Mouse (Mus musculus) skeletal muscle tissue, adult 2 months (tissue): ENCODE results near the gene Atp8a1.

Source experiments
- DNase-seq: peaks from one replicate; pipeline ENCODE4 v3.0.0-alpha.2; 2012; ENCODE audit warnings: low read depth, low spot score

Atp8a1 gene

DNA sequence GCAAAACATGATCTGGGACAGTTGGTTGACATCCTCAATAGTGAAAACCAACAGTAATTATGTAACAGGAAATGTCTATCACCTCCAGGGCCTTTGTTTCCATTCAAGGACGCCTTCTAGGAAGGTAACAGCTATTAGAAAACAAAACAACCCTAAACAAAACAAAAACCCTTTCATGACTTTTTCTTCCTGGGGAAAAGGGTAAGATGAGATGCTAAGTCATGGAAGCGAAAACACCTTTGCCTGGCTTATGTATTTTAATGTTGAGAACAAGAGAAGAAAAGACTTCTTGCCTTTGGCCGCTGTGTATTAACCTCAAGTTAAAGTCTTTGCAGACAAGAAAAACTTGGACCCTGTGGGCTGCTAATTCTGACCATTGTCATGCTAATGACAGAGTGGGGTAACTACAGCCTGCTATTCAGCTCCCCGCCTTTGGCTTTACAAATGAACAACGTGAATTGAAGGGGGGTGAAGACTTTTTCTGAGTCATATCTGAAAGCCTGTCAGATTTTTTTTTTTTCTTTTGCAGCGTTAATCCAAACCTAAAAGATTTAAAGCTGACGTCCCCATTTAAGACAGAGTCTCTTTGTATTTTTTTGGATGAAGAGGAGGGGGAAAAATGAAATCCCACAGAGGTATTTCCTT lies 214.0 kb downstream of the Atp8a1 start:
- no peak for DNase-seq

GRCm38 (mm10) chr5:67631261-67631660 lies 216.0 kb downstream of the Atp8a1 start:
- DNase-seq = no peak

- no peak for DNase-seq
Measured at GRCm38 (mm10) chr5:67629861-67630260, 217.4 kb downstream of the Atp8a1 start.

DNA sequence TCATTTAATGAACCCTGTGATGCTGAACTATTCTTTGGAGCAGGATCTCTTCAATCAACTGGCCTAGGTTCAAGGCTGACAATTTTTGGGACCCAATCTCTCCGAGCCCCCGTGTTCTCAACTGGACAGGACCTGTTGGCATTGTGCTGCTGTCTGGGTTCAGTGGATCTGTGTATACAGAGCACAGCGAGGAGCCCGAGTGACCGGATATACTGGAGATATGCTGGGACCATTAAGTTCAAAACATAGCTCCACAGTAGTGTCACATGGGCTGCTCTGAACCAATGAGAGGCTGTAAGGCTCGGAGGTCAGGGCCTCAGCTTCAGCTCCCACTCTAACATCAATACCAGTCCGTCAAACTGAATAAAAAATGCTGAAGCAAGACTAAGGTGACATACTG lies 217.8 kb downstream of the Atp8a1 start:
- no peak for DNase-seq

DNA sequence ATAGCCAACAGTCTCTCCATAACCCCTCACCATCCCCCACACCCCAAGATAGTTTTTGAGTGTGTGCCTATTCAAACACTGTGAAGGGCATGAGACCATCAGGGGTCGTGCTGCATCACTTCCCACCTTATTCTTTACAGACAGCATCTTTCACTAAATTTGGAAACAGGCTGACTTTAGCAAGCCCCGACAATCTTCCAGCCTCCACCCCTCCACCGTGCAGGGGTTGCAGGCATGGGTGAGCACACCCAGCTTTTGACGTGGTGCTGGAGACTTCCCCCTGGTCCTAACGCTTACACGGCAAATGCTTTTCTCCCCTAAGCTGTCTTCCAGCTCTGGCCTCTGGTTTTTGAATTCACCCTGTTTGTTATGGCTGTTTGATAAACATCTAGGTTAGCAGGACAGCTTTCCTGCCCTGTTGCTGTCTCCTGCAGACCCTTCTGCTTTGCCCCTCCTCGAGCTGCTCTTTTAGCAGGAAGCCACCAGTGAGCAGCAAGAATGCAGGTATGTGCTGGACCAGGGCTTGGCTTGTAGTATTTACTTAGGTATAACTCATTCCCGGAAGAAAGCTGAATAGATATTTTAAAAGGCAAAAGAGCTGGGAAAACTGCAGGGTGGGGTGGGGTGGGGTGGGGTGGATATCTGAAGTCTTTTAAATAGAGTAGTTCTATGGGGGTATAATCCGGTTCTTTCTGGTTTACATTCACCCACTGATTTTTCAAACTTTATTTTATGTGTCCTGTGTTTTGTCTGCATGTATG lies 218.9 kb downstream of the Atp8a1 start:
- no peak for DNase-seq

DNA sequence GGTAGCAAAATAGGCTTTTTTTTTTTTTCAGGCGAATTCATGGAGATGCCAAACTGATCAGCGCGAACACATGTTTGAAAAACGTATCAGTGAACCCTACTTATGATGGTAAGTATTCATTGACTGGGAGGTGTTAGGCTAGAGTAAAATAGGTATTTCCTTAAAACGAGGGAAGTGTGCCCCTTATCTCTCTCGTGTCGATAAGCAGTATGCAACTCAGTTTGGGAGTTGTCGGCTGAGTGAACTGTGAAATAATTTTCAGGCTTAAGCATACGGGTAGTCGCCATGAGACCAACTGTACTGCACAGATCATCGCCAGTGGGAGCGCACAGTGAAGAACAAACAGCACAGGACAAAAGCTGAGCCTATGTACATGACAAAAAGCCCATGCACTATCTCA lies 226.0 kb downstream of the Atp8a1 start:
- no peak for DNase-seq

- DNase-seq = no peak
Measured at GRCm38 (mm10) chr5:67609520-67609837, 237.8 kb downstream of the Atp8a1 start.

GRCm38 (mm10) chr5:67608674-67609519 lies 238.3 kb downstream of the Atp8a1 start:
- no peak for DNase-seq

DNA sequence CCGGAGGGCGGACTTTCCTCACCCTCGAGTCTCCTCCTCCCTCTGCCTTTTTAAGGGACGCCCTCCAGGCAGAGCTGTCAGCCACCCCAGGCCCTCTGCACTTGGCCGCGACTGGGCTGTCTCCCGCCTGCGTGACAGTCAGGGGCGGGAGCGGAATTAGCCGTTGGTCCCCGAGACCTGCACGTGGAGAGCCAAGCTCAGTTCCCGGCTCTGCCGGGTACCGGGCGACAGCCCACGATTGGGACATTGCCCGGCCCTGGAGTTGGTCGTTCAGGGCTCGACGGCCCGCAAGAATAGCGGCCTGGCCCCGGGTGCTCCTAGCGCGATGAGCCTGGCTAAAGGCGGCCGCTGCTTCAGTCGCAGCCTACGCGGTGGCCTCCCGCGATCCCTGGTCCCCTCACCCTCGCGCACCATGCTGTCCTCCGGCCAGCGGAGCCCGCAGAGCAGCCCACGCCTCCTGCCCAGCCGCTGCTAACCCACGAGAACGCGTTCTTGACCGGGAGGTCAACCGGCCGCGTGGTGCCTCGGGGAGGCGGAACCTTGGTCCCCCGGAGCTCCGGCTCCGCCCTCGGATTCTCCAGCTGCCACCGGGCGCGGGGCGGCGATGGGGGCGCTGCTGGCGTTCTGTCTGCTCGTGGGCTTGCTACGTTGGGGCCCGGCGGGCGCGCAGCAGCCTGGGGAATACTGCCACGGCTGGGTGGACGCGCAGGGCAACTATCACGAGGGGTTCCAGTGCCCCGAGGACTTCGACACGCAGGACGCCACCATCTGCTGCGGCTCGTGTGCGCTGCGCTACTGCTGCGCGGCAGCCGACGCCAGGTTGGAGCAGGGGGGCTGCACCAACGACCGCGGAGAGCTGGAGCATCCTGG lies 239.2 kb downstream of the Atp8a1 start, which contains the start of gene Shisa3:
Shisa3 (plus strand) TSS at position 79 of the 870 bp plus-strand sequence.
- no peak for DNase-seq

- no peak for DNase-seq
Measured at GRCm38 (mm10) chr5:67606916-67607803, 240.1 kb downstream of the Atp8a1 start.

GRCm38 (mm10) chr5:67605951-67606350 lies 241.3 kb downstream of the Atp8a1 start:
- DNase-seq = no peak

DNA sequence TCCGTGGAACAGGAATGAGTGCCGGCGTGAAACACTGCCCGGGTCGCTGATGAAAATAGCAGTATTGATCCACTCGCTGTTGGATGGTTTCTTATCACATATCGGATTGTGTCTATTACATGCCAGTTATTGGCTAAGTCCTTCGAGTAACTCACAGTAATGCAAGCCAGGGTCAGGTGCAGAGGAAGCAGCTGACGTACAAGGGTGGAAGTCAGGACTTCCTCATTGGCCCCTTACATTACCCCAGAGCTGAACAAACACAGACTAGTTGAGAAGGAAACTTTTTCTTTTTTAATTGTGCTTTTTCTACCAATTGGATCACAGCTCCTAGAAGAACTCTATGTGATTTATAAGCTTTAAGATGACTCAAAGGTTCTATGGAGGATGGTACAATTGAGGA lies 247.3 kb downstream of the Atp8a1 start:
- DNase-seq = no peak

- no peak for DNase-seq
Measured at GRCm38 (mm10) chr5:67595629-67596028, 251.6 kb downstream of the Atp8a1 start.

DNA sequence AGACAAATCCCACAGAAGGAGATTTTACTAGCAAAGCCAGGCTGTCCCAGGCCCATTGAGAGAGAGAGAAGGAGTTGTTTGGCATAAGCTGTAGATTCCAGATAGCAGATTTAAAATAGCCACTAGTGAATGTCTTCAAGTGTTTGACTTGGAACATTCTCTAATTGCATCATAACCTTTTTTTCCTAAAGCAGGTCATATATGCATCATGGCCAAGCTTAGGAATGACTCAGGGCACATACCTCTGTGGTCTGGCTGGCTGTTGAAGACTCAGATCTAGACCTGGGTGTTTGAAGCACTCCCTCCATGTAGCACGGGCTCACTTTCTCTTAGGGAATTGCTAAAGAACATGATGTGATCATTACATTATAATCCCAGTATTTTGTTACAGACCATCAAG lies 252.2 kb downstream of the Atp8a1 start:
- no peak for DNase-seq

DNA sequence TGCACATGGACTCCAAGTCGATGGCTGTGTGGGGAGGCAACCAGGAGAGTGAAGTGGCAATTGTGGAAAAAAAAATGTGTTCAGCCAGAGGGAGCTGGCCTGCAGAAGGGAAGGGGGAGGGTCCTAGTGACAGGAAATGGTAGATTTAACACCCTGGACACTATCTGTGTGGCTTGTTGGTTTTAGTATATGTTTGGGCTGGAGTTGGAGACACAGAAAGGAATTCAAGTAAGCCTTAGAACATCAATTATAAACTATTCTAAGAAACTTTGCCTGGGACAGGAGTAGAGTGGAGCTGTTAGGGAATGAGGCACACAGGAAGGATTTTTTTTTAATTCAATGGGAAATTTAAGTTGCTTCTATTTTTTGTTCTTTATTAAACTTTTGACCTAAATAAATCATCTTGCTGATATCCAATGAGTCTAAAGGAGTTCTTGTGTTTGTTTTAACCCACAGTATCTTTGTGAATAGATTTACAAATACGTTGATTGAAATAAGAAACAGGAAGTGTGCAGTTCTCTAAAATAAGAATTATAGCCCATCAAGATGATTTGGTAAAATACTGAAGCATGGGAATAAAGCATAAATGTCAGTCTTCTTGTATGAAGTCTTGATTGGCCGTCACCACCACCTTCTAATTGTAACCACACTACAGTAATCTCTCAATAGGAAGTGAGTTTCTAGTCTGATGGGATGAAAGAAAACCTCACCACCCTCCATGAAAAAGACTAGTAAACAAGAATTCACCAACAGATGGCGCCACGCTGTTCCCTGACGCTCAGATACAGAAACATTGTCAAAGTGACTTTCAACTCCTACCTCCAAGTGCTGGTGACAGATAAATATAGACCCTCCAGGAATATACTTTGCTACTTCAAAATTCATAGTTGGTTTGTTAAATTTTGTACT lies 267.3 kb downstream of the Atp8a1 start:
- DNase-seq = no peak

DNA sequence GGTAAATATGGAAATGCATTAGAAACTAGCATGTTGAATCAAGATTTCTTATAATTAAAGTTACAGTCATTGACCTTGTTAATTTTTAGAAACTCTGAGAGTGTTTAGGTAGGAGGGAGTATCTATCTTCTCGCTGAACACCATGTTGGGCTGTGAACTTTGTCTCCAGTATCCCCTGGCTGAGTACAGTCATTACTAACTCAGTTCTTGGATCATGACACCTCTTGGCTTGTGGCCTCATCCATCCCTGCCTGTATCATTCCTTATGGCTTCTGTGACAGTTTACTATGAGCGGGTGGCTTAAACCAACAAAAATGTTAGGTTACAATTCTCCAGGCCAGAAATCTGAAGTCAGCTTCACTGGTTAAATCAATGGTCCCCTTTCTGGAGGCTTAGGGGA lies 271.5 kb downstream of the Atp8a1 start:
- DNase-seq = no peak

- no peak for DNase-seq
Measured at GRCm38 (mm10) chr5:67574039-67574438, 273.2 kb downstream of the Atp8a1 start.

GRCm38 (mm10) chr5:67572552-67573155 lies 274.6 kb downstream of the Atp8a1 start:
- DNase-seq = no peak
